Comparison of ENCODE assay signal across 7 mouse cellular contexts in the genomic region with DNA sequence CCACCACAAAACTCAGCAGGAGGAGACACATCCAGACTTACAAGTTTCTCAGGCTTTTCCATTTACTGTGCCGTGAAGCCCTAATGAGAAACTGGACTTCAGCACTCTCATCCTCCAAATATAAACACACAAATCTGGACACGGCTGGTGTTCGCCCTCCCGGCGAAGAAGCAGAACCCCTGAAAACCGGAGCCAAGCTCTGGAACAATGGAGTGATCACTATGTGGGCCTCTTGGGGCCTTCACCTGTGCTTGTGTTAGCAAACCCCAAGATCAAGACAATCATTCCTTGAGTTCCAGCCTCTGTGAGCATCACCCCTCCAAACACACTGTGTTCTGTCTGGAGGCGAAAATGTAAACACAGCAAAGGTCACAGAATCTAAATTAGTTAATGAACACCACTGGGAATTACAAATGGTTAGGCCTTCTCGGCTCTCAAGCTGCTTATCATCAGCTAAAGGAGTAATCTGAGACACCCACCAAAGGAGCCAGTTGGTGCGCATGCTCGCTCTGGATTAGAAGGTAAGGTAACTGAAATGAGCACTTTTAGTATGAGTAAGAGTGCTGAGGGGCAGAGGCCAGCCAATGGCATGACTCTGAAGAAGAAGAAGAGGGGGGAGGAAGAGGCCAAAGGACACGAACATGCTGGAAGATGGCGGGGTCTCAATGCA. TPM values are rescaled to one million over a fixed set of nuclear protein-coding genes. Genes with fewer than 3 reads are reported as not detected.
DNase-seq lines count a peak whose midpoint lies in the region; ATAC-seq lines count a peak whose summit lies in the region.

No protein-coding gene starts in this region.

- H3K4me1 ChIP-seq in kidney, embryonic 16.5 days (ENCODE audit: insufficient read depth, low read length) = peaks cover 30% of the 10 kb centered on the region
- H3K4me1 ChIP-seq in brown adipose tissue, adult 24 weeks (ENCODE audit: control insufficient read depth, insufficient read depth, insufficient read length, low read length) = peaks cover 37% of the 10 kb centered on the region
- peaks cover 27% of the 10 kb centered on the region for H3K4me1 ChIP-seq in embryonic facial prominence, embryonic 13.5 days
- H3K4me1 ChIP-seq in liver, embryonic 11.5 days (replicated peaks; ENCODE audit: control insufficient read depth, insufficient read depth, low read length) = peaks cover 29% of the 10 kb centered on the region

- H3K4me3 ChIP-seq in kidney, embryonic 16.5 days (ENCODE audit: low read length) = no peak overlapping the region
- H3K4me3 ChIP-seq in brown adipose tissue, adult 24 weeks (ENCODE audit: insufficient read depth, low read depth, low read length) = no peak overlapping the region
- H3K4me3 ChIP-seq in embryonic facial prominence, embryonic 13.5 days = no peak overlapping the region
- no peak overlapping the region for H3K4me3 ChIP-seq in liver, embryonic 11.5 days (ENCODE audit: low read depth, low read length)

- H3K4me2 ChIP-seq in kidney, embryonic 16.5 days (replicated peaks; ENCODE audit: low read depth, low read length) = peak overlapping the region; percentile 18; the same call in 1 of the 2 replicates
- peak overlapping the region; percentile 31; the same call in 1 of the 2 replicates for H3K4me2 ChIP-seq in embryonic facial prominence, embryonic 13.5 days
- H3K4me2 ChIP-seq in liver, embryonic 11.5 days = peak overlapping the region; percentile 31

- no peak overlapping the region for H3K9ac ChIP-seq in kidney, embryonic 16.5 days (replicated peaks; ENCODE audit: low read length)
- H3K9ac ChIP-seq in embryonic facial prominence, embryonic 13.5 days = no peak overlapping the region
- H3K9ac ChIP-seq in liver, embryonic 11.5 days (ENCODE audit: low read depth, low read length) = peak overlapping the region; percentile 5; the same call in 1 of the 2 replicates

- H3K36me3 ChIP-seq in kidney, embryonic 16.5 days (ENCODE audit: insufficient read depth, low read length) = no peaks in the 10 kb centered on the region
- H3K36me3 ChIP-seq in embryonic facial prominence, embryonic 13.5 days = no peaks in the 10 kb centered on the region
- no peaks in the 10 kb centered on the region for H3K36me3 ChIP-seq in liver, embryonic 11.5 days (ENCODE audit: control insufficient read depth, insufficient read depth, low read length)

- WGBS in kidney, embryonic 16.5 days = 45% methylated on average over 12 of the region's 12 CpGs
- WGBS in embryonic facial prominence, embryonic 13.5 days = 53% methylated on average over 12 of the region's 12 CpGs
- 62% methylated on average over 12 of the region's 12 CpGs for WGBS in liver, embryonic 11.5 days

- ATAC-seq in kidney, embryonic 16.5 days (ENCODE audit: low FRiP score, low TSS enrichment) = 0 out of 2 replicates have a peak, but pooled peaks have one; percentile 62
- no peak for ATAC-seq in embryonic facial prominence, embryonic 13.5 days (ENCODE audit: insufficient number of reproducible peaks, insufficient read depth, low FRiP score, low TSS enrichment, low read depth)
- ATAC-seq in liver, embryonic 11.5 days (replicated peaks; ENCODE audit: low FRiP score) = peak; percentile 52; the same call in 1 of the 2 replicates

- no peaks in the 10 kb centered on the region for H3K27me3 ChIP-seq in kidney, embryonic 16.5 days (ENCODE audit: insufficient read depth, low read length)
- H3K27me3 ChIP-seq in embryonic facial prominence, embryonic 13.5 days = no peaks in the 10 kb centered on the region
- no peaks in the 10 kb centered on the region for H3K27me3 ChIP-seq in liver, embryonic 11.5 days (replicated peaks; ENCODE audit: control insufficient read depth, insufficient read depth, low read length)

- H3K9me3 ChIP-seq in kidney, embryonic 16.5 days (ENCODE audit: low read length) = no peaks in the 10 kb centered on the region
- no peaks in the 10 kb centered on the region for H3K9me3 ChIP-seq in embryonic facial prominence, embryonic 13.5 days
- H3K9me3 ChIP-seq in liver, embryonic 11.5 days (ENCODE audit: control insufficient read depth, low read length) = no peaks in the 10 kb centered on the region

- peak overlapping the region; percentile 82 for H3K27ac ChIP-seq in kidney, embryonic 16.5 days (ENCODE audit: low read length)
- H3K27ac ChIP-seq in brown adipose tissue, adult 24 weeks (replicated peaks; ENCODE audit: low read depth, low read length) = peak overlapping the region; percentile 48
- H3K27ac ChIP-seq in embryonic facial prominence, embryonic 13.5 days = 0 out of 2 replicates have a peak overlapping the region, but pooled peaks have one; percentile 52
- peak overlapping the region; percentile 54 for H3K27ac ChIP-seq in liver, embryonic 11.5 days (ENCODE audit: low read depth, low read length)

- no peak for DNase-seq in kidney, adult 8-10 months
- no peak for DNase-seq in liver, embryonic 11.5 days (ENCODE audit: low spot score)
- DNase-seq in urinary bladder, postnatal 25 days (ENCODE audit: low spot score) = no peak
- DNase-seq in ovary, adult 18-20 months (ENCODE audit: low spot score) = no peak

RNA-seq across cellular contexts. Expression of gene Lamc1, which starts 24.9 kb away (rescaled TPM):
- 105 and 109 TPM in 2 replicates for polyA plus RNA-seq in kidney, embryonic 16.5 days (2015; fragmentation: Nextera tagmentation; extraction: Ambion mirVana)
- polyA plus RNA-seq in brown adipose tissue, adult 24 weeks (2012; ENCODE audit: insufficient read depth, insufficient read length, missing spikeins) = 47.1 and 62.0 TPM in 2 replicates
- 35.9 and 41.9 TPM in 2 replicates for polyA plus RNA-seq in embryonic facial prominence, embryonic 13.5 days (2015; fragmentation: Nextera tagmentation; extraction: Ambion mirVana)
- polyA plus RNA-seq in liver, embryonic 11.5 days (2014; fragmentation: Nextera tagmentation; extraction: Ambion mirVana) = 29.5 and 31.9 TPM in 2 replicates
